Mouse (Mus musculus): Measurements from ENCODE around the gene Slc22a8. TPM values are rescaled to one million over a fixed set of nuclear protein-coding genes. Genes with fewer than 3 reads are reported as not detected.

Gene Slc22a8
- polyA plus RNA-seq, 1 experiment from 2014 or later: 0.17 TPM

- no peak for ATAC-seq (ENCODE audit: insufficient read depth, low FRiP score)
- no peaks in the 10 kb centered on the region for H3K27me3 ChIP-seq (ENCODE audit: control insufficient read depth, insufficient read depth, low read length)
- no peak overlapping the region for H3K9ac ChIP-seq (ENCODE audit: low read length)
- no peaks in the 10 kb centered on the region for H3K9me3 ChIP-seq (replicated peaks; ENCODE audit: control insufficient read depth, low read length)
- WGBS: 51% methylated on average over 7 of the region's 7 CpGs
- H3K4me1 ChIP-seq (ENCODE audit: control insufficient read depth, insufficient read depth, low read length): 0 out of 2 replicates have a peak, but pooled peaks cover 5% of the 10 kb centered on the region
- H3K4me2 ChIP-seq (ENCODE audit: low read depth, low read length): no peak overlapping the region
- H3K4me3 ChIP-seq (replicated peaks; ENCODE audit: low read length): no peak overlapping the region
- H3K36me3 ChIP-seq (ENCODE audit: control insufficient read depth, insufficient read depth, low read length): no peaks in the 10 kb centered on the region
- H3K27ac ChIP-seq (ENCODE audit: low read length): no peak overlapping the region
These were observed 19.3 kb upstream of the Slc22a8 start for GRCm38 (mm10) chr19:8571746-8572145.

- 20% methylated on average over 3 of the region's 3 CpGs for WGBS
- H3K9me3 ChIP-seq (replicated peaks; ENCODE audit: control insufficient read depth, low read length): no peaks in the 10 kb centered on the region
- no peak overlapping the region for H3K27ac ChIP-seq (ENCODE audit: low read length)
- 0 out of 2 replicates have a peak, but pooled peaks cover 5% of the 10 kb centered on the region for H3K4me1 ChIP-seq (ENCODE audit: control insufficient read depth, insufficient read depth, low read length)
- H3K9ac ChIP-seq (ENCODE audit: low read length): no peak overlapping the region
- H3K27me3 ChIP-seq (ENCODE audit: control insufficient read depth, insufficient read depth, low read length): no peaks in the 10 kb centered on the region
- H3K4me2 ChIP-seq (ENCODE audit: low read depth, low read length): no peak overlapping the region
- no peak overlapping the region for H3K4me3 ChIP-seq (replicated peaks; ENCODE audit: low read length)
- ATAC-seq (ENCODE audit: insufficient read depth, low FRiP score): no peak
- H3K36me3 ChIP-seq (ENCODE audit: control insufficient read depth, insufficient read depth, low read length): no peaks in the 10 kb centered on the region
These were observed 18.6 kb upstream of the Slc22a8 start for GRCm38 (mm10) chr19:8572485-8572884.

GRCm38 (mm10) chr19:8577432-8577831 lies 13.6 kb upstream of the Slc22a8 start:
- Histone ChIP-seq H3K4me1 (ENCODE audit: control insufficient read depth, insufficient read depth, low read length) (no peaks in the 10 kb centered on the region), H3K36me3 (ENCODE audit: control insufficient read depth, insufficient read depth, low read length) (no peaks in the 10 kb centered on the region), H3K4me2 (ENCODE audit: low read depth, low read length) (no peak overlapping the region), H3K9ac (ENCODE audit: low read length) (0 out of 2 replicates have a peak overlapping the region, but pooled peaks have one; percentile 20), H3K27me3 (ENCODE audit: control insufficient read depth, insufficient read depth, low read length) (no peaks in the 10 kb centered on the region), H3K27ac (ENCODE audit: low read length) (no peak overlapping the region), H3K4me3 (replicated peaks; ENCODE audit: low read length) (no peak overlapping the region), H3K9me3 (replicated peaks; ENCODE audit: control insufficient read depth, low read length) (no peaks in the 10 kb centered on the region)
- 82% methylated on average over 4 of the region's 4 CpGs for WGBS
- ATAC-seq (ENCODE audit: insufficient read depth, low FRiP score): no peak

- WGBS: 5% methylated on average over 24 of the region's 24 CpGs
- peak overlapping the region; percentile 47 for H3K27ac ChIP-seq (ENCODE audit: low read length)
These were observed 12.6 kb upstream of the Slc22a8 start for GRCm38 (mm10) chr19:8578293-8578969.

GRCm38 (mm10) chr19:8578970-8579342 lies 12.1 kb upstream of the Slc22a8 start:
- Histone ChIP-seq H3K9me3 (replicated peaks; ENCODE audit: control insufficient read depth, low read length) (no peaks in the 10 kb centered on the region), H3K36me3 (ENCODE audit: control insufficient read depth, insufficient read depth, low read length) (no peaks in the 10 kb centered on the region), H3K4me3 (replicated peaks; ENCODE audit: low read length) (peak overlapping the region; percentile 36), H3K27me3 (ENCODE audit: control insufficient read depth, insufficient read depth, low read length) (no peaks in the 10 kb centered on the region), H3K4me2 (ENCODE audit: low read depth, low read length) (peak overlapping the region; percentile 62), H3K27ac (ENCODE audit: low read length) (peak overlapping the region; percentile 47), H3K4me1 (ENCODE audit: control insufficient read depth, insufficient read depth, low read length) (no peaks in the 10 kb centered on the region), H3K9ac (ENCODE audit: low read length) (peak overlapping the region; percentile 67)
- ATAC-seq (ENCODE audit: insufficient read depth, low FRiP score): no peak
- WGBS: 39% methylated on average over 2 of the region's 2 CpGs

More at GRCm38 (mm10) chr19:8578293-8578969, 12.6 kb upstream of the Slc22a8 start:
- Histone ChIP-seq H3K36me3 (ENCODE audit: control insufficient read depth, insufficient read depth, low read length) (no peaks in the 10 kb centered on the region), H3K4me3 (replicated peaks; ENCODE audit: low read length) (peak overlapping the region; percentile 36), H3K27me3 (ENCODE audit: control insufficient read depth, insufficient read depth, low read length) (no peaks in the 10 kb centered on the region), H3K4me1 (ENCODE audit: control insufficient read depth, insufficient read depth, low read length) (no peaks in the 10 kb centered on the region), H3K4me2 (ENCODE audit: low read depth, low read length) (peak overlapping the region; percentile 62), H3K9ac (ENCODE audit: low read length) (peak overlapping the region; percentile 67), H3K9me3 (replicated peaks; ENCODE audit: control insufficient read depth, low read length) (no peaks in the 10 kb centered on the region)
- peak; percentile 87 for ATAC-seq (ENCODE audit: insufficient read depth, low FRiP score)

- Histone ChIP-seq H3K36me3 (ENCODE audit: control insufficient read depth, insufficient read depth, low read length) (no peaks in the 10 kb centered on the region), H3K4me1 (ENCODE audit: control insufficient read depth, insufficient read depth, low read length) (no peaks in the 10 kb centered on the region), H3K27ac (ENCODE audit: low read length) (no peak overlapping the region), H3K27me3 (ENCODE audit: control insufficient read depth, insufficient read depth, low read length) (no peaks in the 10 kb centered on the region), H3K4me2 (ENCODE audit: low read depth, low read length) (no peak overlapping the region), H3K9me3 (replicated peaks; ENCODE audit: control insufficient read depth, low read length) (no peaks in the 10 kb centered on the region), H3K4me3 (replicated peaks; ENCODE audit: low read length) (no peak overlapping the region), H3K9ac (ENCODE audit: low read length) (no peak overlapping the region)
- 67% methylated on average over 3 of the region's 3 CpGs for WGBS
- ATAC-seq (ENCODE audit: insufficient read depth, low FRiP score): no peak
These were observed 5.8 kb upstream of the Slc22a8 start for GRCm38 (mm10) chr19:8585298-8585697.

- Histone ChIP-seq H3K4me2 (ENCODE audit: low read depth, low read length) (no peak overlapping the region), H3K27ac (ENCODE audit: low read length) (no peak overlapping the region), H3K4me3 (replicated peaks; ENCODE audit: low read length) (no peak overlapping the region), H3K36me3 (ENCODE audit: control insufficient read depth, insufficient read depth, low read length) (no peaks in the 10 kb centered on the region), H3K27me3 (ENCODE audit: control insufficient read depth, insufficient read depth, low read length) (no peaks in the 10 kb centered on the region), H3K9ac (ENCODE audit: low read length) (no peak overlapping the region), H3K4me1 (ENCODE audit: control insufficient read depth, insufficient read depth, low read length) (no peaks in the 10 kb centered on the region), H3K9me3 (replicated peaks; ENCODE audit: control insufficient read depth, low read length) (no peaks in the 10 kb centered on the region)
- ATAC-seq (ENCODE audit: insufficient read depth, low FRiP score): no peak
- WGBS: 79% methylated on average over 2 of the region's 2 CpGs
These were observed 5.2 kb upstream of the Slc22a8 start for GRCm38 (mm10) chr19:8585899-8586298.

GRCm38 (mm10) chr19:8586350-8586749 lies 4.7 kb upstream of the Slc22a8 start:
- Histone ChIP-seq H3K27me3 (ENCODE audit: control insufficient read depth, insufficient read depth, low read length) (no peaks in the 10 kb centered on the region), H3K4me2 (ENCODE audit: low read depth, low read length) (no peak overlapping the region), H3K4me1 (ENCODE audit: control insufficient read depth, insufficient read depth, low read length) (no peaks in the 10 kb centered on the region), H3K36me3 (ENCODE audit: control insufficient read depth, insufficient read depth, low read length) (no peaks in the 10 kb centered on the region), H3K9me3 (replicated peaks; ENCODE audit: control insufficient read depth, low read length) (no peaks in the 10 kb centered on the region), H3K4me3 (replicated peaks; ENCODE audit: low read length) (no peak overlapping the region), H3K27ac (ENCODE audit: low read length) (no peak overlapping the region), H3K9ac (ENCODE audit: low read length) (no peak overlapping the region)
- no peak for ATAC-seq (ENCODE audit: insufficient read depth, low FRiP score)
- 50% methylated on average over 3 of the region's 3 CpGs for WGBS

GRCm38 (mm10) chr19:8587315-8587714 lies 3.7 kb upstream of the Slc22a8 start:
- H3K4me1 ChIP-seq (ENCODE audit: control insufficient read depth, insufficient read depth, low read length): no peaks in the 10 kb centered on the region
- no peak for ATAC-seq (ENCODE audit: insufficient read depth, low FRiP score)
- H3K4me3 ChIP-seq (replicated peaks; ENCODE audit: low read length): no peak overlapping the region
- H3K9me3 ChIP-seq (replicated peaks; ENCODE audit: control insufficient read depth, low read length): no peaks in the 10 kb centered on the region
- no peak overlapping the region for H3K9ac ChIP-seq (ENCODE audit: low read length)
- H3K4me2 ChIP-seq (ENCODE audit: low read depth, low read length): no peak overlapping the region
- H3K27me3 ChIP-seq (ENCODE audit: control insufficient read depth, insufficient read depth, low read length): no peaks in the 10 kb centered on the region
- H3K36me3 ChIP-seq (ENCODE audit: control insufficient read depth, insufficient read depth, low read length): no peaks in the 10 kb centered on the region
- no peak overlapping the region for H3K27ac ChIP-seq (ENCODE audit: low read length)
- 38% methylated on average over 1 of the region's 1 CpGs for WGBS
